Mouse (Mus musculus): Measurements from ENCODE around the gene Msi2. TPM values are rescaled to one million over a fixed set of nuclear protein-coding genes. Genes with fewer than 3 reads are reported as not detected.

The Msi2 gene
- polyA plus RNA-seq, 1 experiment from 2014 or later = 17.9 TPM

DNA sequence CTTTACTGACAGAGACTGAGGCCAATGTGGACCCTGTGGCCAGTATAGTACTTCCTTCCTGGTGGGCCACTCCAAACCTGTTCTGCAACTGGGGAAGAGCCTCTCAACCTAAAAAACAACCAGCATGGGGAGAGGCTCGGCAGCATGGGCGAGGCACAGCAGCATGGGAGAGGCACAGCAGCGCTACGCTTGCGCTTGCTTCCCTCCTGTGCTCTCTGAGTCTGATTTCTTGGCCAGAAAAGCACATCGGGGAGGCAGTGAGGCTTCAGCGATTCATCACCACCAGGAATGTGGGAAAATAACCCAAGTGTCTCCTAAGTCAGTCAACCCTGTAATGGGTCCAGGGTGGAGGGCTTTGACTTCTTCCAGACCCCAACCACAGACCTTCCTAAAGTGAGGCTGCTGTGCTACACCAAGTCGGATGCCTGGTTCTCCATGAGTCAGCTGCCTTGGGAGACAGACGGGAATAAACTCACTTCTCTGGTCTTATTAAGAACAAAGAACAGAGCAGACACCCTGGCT, 297.2 kb downstream of the Msi2 start:
- Histone ChIP-seq H3K9me3 (ENCODE audit: control insufficient read depth, low read depth, low read length) (no peaks in the 10 kb centered on the region), H3K4me1 (ENCODE audit: control insufficient read depth, insufficient read depth, low read length) (peaks cover 43% of the 10 kb centered on the region), H3K27me3 (ENCODE audit: control insufficient read depth, insufficient read depth, low read length) (no peaks in the 10 kb centered on the region), H3K36me3 (ENCODE audit: control insufficient read depth, insufficient read depth, low read length) (no peaks in the 10 kb centered on the region), H3K4me3 (ENCODE audit: low read depth, low read length) (no peak overlapping the region), H3K27ac (ENCODE audit: low read length) (peak overlapping the region; percentile 40; the same call in 1 of the 2 replicates), H3K4me2 (replicated peaks; ENCODE audit: low read depth, low read length) (no peak overlapping the region), H3K9ac (replicated peaks; ENCODE audit: low read depth, low read length) (no peak overlapping the region)
- no peak for ATAC-seq (ENCODE audit: insufficient number of reproducible peaks, insufficient read depth, low FRiP score, low read depth)
- WGBS = 53% methylated on average over 9 of the region's 9 CpGs

- H3K4me1 ChIP-seq (ENCODE audit: control insufficient read depth, insufficient read depth, low read length) = peaks cover 31% of the 10 kb centered on the region
- no peaks in the 10 kb centered on the region for H3K9me3 ChIP-seq (ENCODE audit: control insufficient read depth, low read depth, low read length)
- no peaks in the 10 kb centered on the region for H3K36me3 ChIP-seq (ENCODE audit: control insufficient read depth, insufficient read depth, low read length)
- no peak overlapping the region for H3K27ac ChIP-seq (ENCODE audit: low read length)
- ATAC-seq (ENCODE audit: insufficient number of reproducible peaks, insufficient read depth, low FRiP score, low read depth) = no peak
- no peak overlapping the region for H3K4me3 ChIP-seq (ENCODE audit: low read depth, low read length)
- H3K27me3 ChIP-seq (ENCODE audit: control insufficient read depth, insufficient read depth, low read length) = no peaks in the 10 kb centered on the region
- H3K4me2 ChIP-seq (replicated peaks; ENCODE audit: low read depth, low read length) = no peak overlapping the region
- WGBS = 82% methylated on average over 9 of the region's 9 CpGs
- no peak overlapping the region for H3K9ac ChIP-seq (replicated peaks; ENCODE audit: low read depth, low read length)
Measured at GRCm38 (mm10) chr11:88419657-88420366, 298.5 kb downstream of the Msi2 start.

GRCm38 (mm10) chr11:88419064-88419463, 299.2 kb downstream of the Msi2 start:
- 0 out of 2 replicates have a peak, but pooled peaks have one; percentile 54 for ATAC-seq (ENCODE audit: insufficient number of reproducible peaks, insufficient read depth, low FRiP score, low read depth)
- 34% methylated on average over 7 of the region's 7 CpGs for WGBS

GRCm38 (mm10) chr11:88414157-88414870, 304.0 kb downstream of the Msi2 start:
- no peak overlapping the region for H3K27ac ChIP-seq (ENCODE audit: low read length)
- H3K4me3 ChIP-seq (ENCODE audit: low read depth, low read length) = no peak overlapping the region
- no peak overlapping the region for H3K4me2 ChIP-seq (replicated peaks; ENCODE audit: low read depth, low read length)
- 64% methylated on average over 18 of the region's 18 CpGs for WGBS
- no peak overlapping the region for H3K9ac ChIP-seq (replicated peaks; ENCODE audit: low read depth, low read length)
- H3K9me3 ChIP-seq (ENCODE audit: control insufficient read depth, low read depth, low read length) = no peaks in the 10 kb centered on the region
- no peaks in the 10 kb centered on the region for H3K36me3 ChIP-seq (ENCODE audit: control insufficient read depth, insufficient read depth, low read length)
- H3K4me1 ChIP-seq (ENCODE audit: control insufficient read depth, insufficient read depth, low read length) = peaks cover 17% of the 10 kb centered on the region
- H3K27me3 ChIP-seq (ENCODE audit: control insufficient read depth, insufficient read depth, low read length) = no peaks in the 10 kb centered on the region
- no peak for ATAC-seq (ENCODE audit: insufficient number of reproducible peaks, insufficient read depth, low FRiP score, low read depth)

More at GRCm38 (mm10) chr11:88419064-88419463, 299.2 kb downstream of the Msi2 start:
- Histone ChIP-seq H3K27ac (ENCODE audit: low read length) (peak overlapping the region; percentile 44; the same call in 1 of the 2 replicates), H3K4me3 (ENCODE audit: low read depth, low read length) (no peak overlapping the region), H3K27me3 (ENCODE audit: control insufficient read depth, insufficient read depth, low read length) (no peaks in the 10 kb centered on the region), H3K4me1 (ENCODE audit: control insufficient read depth, insufficient read depth, low read length) (peaks cover 33% of the 10 kb centered on the region), H3K36me3 (ENCODE audit: control insufficient read depth, insufficient read depth, low read length) (no peaks in the 10 kb centered on the region), H3K9me3 (ENCODE audit: control insufficient read depth, low read depth, low read length) (no peaks in the 10 kb centered on the region), H3K9ac (replicated peaks; ENCODE audit: low read depth, low read length) (no peak overlapping the region), H3K4me2 (replicated peaks; ENCODE audit: low read depth, low read length) (no peak overlapping the region)

GRCm38 (mm10) chr11:88412423-88413094, 305.8 kb downstream of the Msi2 start:
- no peak overlapping the region for H3K27ac ChIP-seq (ENCODE audit: low read length)

DNA sequence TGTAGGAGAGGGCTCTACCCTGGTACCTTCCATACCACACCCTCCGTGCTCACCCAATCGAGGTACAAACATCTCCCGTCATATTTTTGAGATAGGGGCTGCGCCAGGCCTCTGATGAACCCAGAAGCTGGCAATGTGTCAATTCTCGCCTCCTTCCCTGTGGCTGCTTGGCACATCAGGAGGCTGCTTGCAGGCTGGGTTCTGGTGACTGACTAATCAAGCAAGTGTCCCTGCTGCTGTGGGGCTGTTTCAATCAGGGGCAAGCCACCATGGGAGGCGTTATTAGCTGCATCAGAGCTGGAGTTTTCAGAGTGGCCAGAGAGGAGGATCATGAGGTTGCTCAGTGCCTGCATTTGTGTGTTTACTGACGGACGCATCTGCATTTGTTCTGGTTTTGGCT, 310.0 kb downstream of the Msi2 start:
- Histone ChIP-seq H3K4me3 (ENCODE audit: low read depth, low read length) (no peak overlapping the region), H3K4me2 (replicated peaks; ENCODE audit: low read depth, low read length) (no peak overlapping the region), H3K27ac (ENCODE audit: low read length) (no peak overlapping the region), H3K27me3 (ENCODE audit: control insufficient read depth, insufficient read depth, low read length) (no peaks in the 10 kb centered on the region), H3K36me3 (ENCODE audit: control insufficient read depth, insufficient read depth, low read length) (no peaks in the 10 kb centered on the region), H3K9ac (replicated peaks; ENCODE audit: low read depth, low read length) (no peak overlapping the region), H3K4me1 (ENCODE audit: control insufficient read depth, insufficient read depth, low read length) (peaks cover 30% of the 10 kb centered on the region), H3K9me3 (ENCODE audit: control insufficient read depth, low read depth, low read length) (no peaks in the 10 kb centered on the region)
- ATAC-seq (ENCODE audit: insufficient number of reproducible peaks, insufficient read depth, low FRiP score, low read depth) = no peak
- 94% methylated on average over 8 of the region's 8 CpGs for WGBS

More at GRCm38 (mm10) chr11:88412423-88413094, 305.8 kb downstream of the Msi2 start:
- Histone ChIP-seq H3K9ac (replicated peaks; ENCODE audit: low read depth, low read length) (no peak overlapping the region), H3K36me3 (ENCODE audit: control insufficient read depth, insufficient read depth, low read length) (no peaks in the 10 kb centered on the region), H3K27me3 (ENCODE audit: control insufficient read depth, insufficient read depth, low read length) (no peaks in the 10 kb centered on the region), H3K9me3 (ENCODE audit: control insufficient read depth, low read depth, low read length) (no peaks in the 10 kb centered on the region), H3K4me1 (ENCODE audit: control insufficient read depth, insufficient read depth, low read length) (peaks cover 7% of the 10 kb centered on the region; the same call in 1 of the 2 replicates), H3K4me3 (ENCODE audit: low read depth, low read length) (no peak overlapping the region), H3K4me2 (replicated peaks; ENCODE audit: low read depth, low read length) (no peak overlapping the region)
- 33% methylated on average over 5 of the region's 5 CpGs for WGBS
- peak; percentile 69; the same call in 1 of the 2 replicates for ATAC-seq (ENCODE audit: insufficient number of reproducible peaks, insufficient read depth, low FRiP score, low read depth)

DNA sequence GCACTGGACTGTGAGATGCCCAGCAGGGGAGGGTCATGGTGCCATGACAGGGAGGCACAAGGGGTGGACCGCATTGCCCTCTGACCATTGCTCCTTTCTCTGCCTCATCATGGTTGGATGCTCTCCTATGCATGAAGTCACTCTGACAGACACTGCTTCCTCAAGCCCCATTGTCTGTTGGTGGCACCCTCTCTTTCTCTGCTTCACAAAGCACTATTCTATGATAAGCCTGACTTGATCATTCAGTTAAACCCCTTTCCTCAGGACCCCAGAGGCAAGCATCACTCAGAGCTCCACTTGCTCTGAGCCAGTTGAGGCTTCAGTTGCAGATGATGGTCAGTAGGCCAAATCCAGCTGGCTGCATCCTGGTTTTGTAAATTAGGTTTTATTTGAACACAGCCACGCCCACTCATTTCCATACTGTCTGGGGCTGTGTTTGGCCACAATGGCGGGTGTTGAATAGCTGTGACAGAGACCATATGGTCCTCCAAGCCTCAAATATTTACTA, 311.9 kb downstream of the Msi2 start:
- no peaks in the 10 kb centered on the region for H3K9me3 ChIP-seq (ENCODE audit: control insufficient read depth, low read depth, low read length)
- WGBS = 75% methylated on average over 3 of the region's 3 CpGs
- no peak for ATAC-seq (ENCODE audit: insufficient number of reproducible peaks, insufficient read depth, low FRiP score, low read depth)
- H3K9ac ChIP-seq (replicated peaks; ENCODE audit: low read depth, low read length) = no peak overlapping the region
- H3K4me2 ChIP-seq (replicated peaks; ENCODE audit: low read depth, low read length) = no peak overlapping the region
- no peaks in the 10 kb centered on the region for H3K27me3 ChIP-seq (ENCODE audit: control insufficient read depth, insufficient read depth, low read length)
- H3K4me1 ChIP-seq (ENCODE audit: control insufficient read depth, insufficient read depth, low read length) = peaks cover 44% of the 10 kb centered on the region
- H3K4me3 ChIP-seq (ENCODE audit: low read depth, low read length) = no peak overlapping the region
- H3K27ac ChIP-seq (ENCODE audit: low read length) = no peak overlapping the region
- no peaks in the 10 kb centered on the region for H3K36me3 ChIP-seq (ENCODE audit: control insufficient read depth, insufficient read depth, low read length)

Data from stomach, embryonic 14.5 days (tissue).